Mouse (Mus musculus) midbrain, embryonic 11.5 days (tissue): ENCODE measurements around the gene Snapc4. TPM values are rescaled to one million over a fixed set of nuclear protein-coding genes. Genes with fewer than 3 reads are reported as not detected.
A peak's percentile ranks its signal among the peaks of the same experiment; 100 is the strongest.

Source experiments
- ATAC-seq: fragments of 200-750 bp; cut with Nextera tagmentation; 2 replicates; pipeline ENCODE4 v1.8.0; 2017; ENCODE audit warnings: moderate TSS enrichment, moderate library complexity; ENCODE audit not compliant: low FRiP score
- DNase-seq: peaks from one replicate; pipeline ENCODE4 v3.0.0; 2015; ENCODE audit warnings: low spot score; ENCODE audit errors: missing footprints
- H3K27ac ChIP-seq: fragments of 300-500 bp; sonication (generic); 2 replicates; pipeline ENCODE4 v1.5.1; 2014; ENCODE audit warnings: low read depth, low read length
- H3K27me3 ChIP-seq: fragments of 300-500 bp; sonication (generic); 2 replicates; pipeline ENCODE4 v1.6.1; 2014; ENCODE audit warnings: mild to moderate bottlenecking, low read length, moderate library complexity, mixed read lengths; ENCODE audit not compliant: control insufficient read depth, insufficient read depth
- H3K36me3 ChIP-seq: fragments of 300-500 bp; sonication (generic); 2 replicates; pipeline ENCODE4 v1.6.1; 2014; ENCODE audit warnings: mild to moderate bottlenecking, low read length, moderate library complexity, mixed read lengths; ENCODE audit not compliant: control insufficient read depth, insufficient read depth
- H3K4me1 ChIP-seq: fragments of 300-500 bp; sonication (generic); 2 replicates; pipeline ENCODE4 v1.6.1; 2014; ENCODE audit warnings: low read length; ENCODE audit not compliant: control insufficient read depth, insufficient read depth
- H3K4me2 ChIP-seq: fragments of 300-500 bp; sonication (generic); 2 replicates; pipeline ENCODE4 v1.6.1; 2014; ENCODE audit warnings: mild to moderate bottlenecking, moderate library complexity
- H3K4me3 ChIP-seq: fragments of 300-500 bp; sonication (generic); 2 replicates; pipeline ENCODE4 v1.5.1; 2014; ENCODE audit warnings: low read depth, low read length
- H3K9ac ChIP-seq: fragments of 300-500 bp; sonication (generic); 2 replicates; pipeline ENCODE4 v1.6.1; 2014; ENCODE audit warnings: low read length
- H3K9me3 ChIP-seq: fragments of 300-500 bp; sonication (generic); 2 replicates; pipeline ENCODE4 v1.6.1; 2016; ENCODE audit warnings: low read length; ENCODE audit not compliant: control insufficient read depth
- WGBS: fragments of 180-500 bp; shearing (Covaris S2); extraction: QIAGEN DNeasy Blood & Tissue Kit; methylation state at CpG from one replicate; pipeline ENCODE4 v1.1.7; 2014; 5-methylcytosine and 5-hydroxymethylcytosine counted together
- polyA plus RNA-seq: library from polyadenylated mRNA; unstranded; fragments of >200 nt; fragmentation: Nextera tagmentation; extraction: Ambion mirVana; gene quantifications from 2 replicates; pipeline ENCODE4 v1.2.1, GENCODE M21; 2014

The Snapc4 gene
- polyA plus RNA-seq, 1 experiment from 2014 or later, result 22.5 TPM

DNA sequence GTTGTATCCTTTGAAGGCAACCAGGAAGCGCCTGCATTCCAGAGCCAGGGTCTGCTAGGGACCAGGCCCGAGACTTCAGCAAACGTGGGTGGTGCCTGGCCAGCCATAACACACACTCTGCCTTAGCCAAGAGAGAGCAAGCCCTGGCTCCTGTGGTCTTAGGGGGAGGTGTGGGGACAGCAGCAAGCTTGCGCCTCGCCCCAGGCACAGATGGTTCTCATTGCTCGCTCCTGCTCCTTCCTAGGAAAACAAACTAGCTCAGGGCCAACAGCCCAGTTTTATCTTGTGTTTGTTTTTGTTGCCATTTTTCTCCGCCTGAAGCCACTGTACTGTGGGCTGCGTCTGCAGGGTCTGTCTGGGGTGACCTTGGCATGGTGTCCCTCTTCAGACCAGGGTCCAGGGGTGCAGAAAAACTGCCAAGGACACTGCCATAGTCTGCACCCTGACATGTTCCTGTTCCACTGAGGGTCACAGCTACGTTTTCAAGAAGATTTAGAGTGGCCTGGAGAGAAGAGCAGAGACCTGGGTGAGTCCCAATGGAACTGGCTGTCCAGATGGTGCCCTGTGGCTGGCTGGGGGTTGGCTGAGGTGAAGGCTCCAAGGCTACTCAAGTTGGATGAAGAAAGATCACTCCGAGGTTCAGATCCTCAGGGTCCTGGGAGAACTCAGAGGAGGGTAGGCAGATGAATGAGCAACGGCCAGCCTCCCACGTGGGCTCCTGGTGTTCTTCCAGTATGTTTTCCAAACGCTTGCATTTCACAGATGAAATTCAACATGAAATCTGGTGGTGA lies 66.0 kb downstream of the Snapc4 start:
- Histone ChIP-seq H3K27me3 (no peaks in the 10 kb centered on the region), H3K27ac (peak overlapping the region; percentile 67), H3K4me1 (peaks cover 31% of the 10 kb centered on the region), H3K36me3 (no peaks in the 10 kb centered on the region), H3K9ac (peak overlapping the region; percentile 94), H3K9me3 (no peaks in the 10 kb centered on the region), H3K4me2 (peak overlapping the region; percentile 98; the same call in 1 of the 2 replicates), H3K4me3 (peak overlapping the region; percentile 95; the same call in 1 of the 2 replicates)
- DNase-seq (peak; percentile 84), ATAC-seq (no peak)
- WGBS, result 68% methylated on average over 13 of the region's 13 CpGs

DNA sequence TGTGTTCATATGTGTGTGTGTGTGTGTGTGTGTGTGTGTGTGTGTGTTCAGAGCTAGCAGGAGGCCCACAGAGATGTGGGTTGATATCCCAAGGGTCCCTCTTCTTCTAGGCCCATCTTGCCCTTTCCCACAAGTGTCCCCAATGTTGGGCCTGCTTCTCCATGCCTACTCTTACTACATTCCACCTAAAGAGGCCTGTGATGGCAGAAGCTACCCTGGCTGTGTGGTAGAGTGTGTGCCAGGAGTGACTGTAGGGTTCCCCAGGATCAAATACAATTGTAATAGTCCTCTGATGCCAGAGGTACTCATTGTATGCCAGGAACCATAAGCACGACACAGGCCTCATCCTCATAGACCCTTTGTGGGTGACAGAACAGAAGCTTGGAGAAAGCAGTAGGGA lies 67.1 kb downstream of the Snapc4 start:
- DNase-seq, result peak; percentile 70

DNA sequence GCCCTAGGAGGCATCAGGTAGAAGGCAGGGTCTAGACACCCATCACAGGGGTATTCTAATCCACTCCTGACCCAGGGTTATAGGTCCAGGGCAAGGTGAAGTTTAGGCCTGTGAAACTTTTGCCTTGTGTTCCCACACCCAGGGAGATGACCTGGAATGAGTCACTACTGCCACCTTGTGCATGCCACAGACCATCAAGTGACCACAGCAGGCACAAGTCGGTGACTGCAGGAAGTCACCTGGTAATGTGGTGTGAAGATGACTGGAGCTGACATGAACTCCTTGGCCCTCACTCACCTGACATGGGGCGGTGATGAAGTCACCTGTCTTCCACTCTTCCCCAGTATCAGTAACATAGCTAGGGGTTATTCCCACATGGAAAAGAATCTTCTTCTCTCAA lies 67.6 kb downstream of the Snapc4 start:
- DNase-seq, result no peak
- Histone ChIP-seq H3K36me3 (no peaks in the 10 kb centered on the region), H3K27me3 (no peaks in the 10 kb centered on the region), H3K9ac (no peak overlapping the region), H3K9me3 (no peaks in the 10 kb centered on the region), H3K4me3 (no peak overlapping the region), H3K4me1 (peaks cover 30% of the 10 kb centered on the region), H3K4me2 (no peak overlapping the region), H3K27ac (no peak overlapping the region)
- no peak for ATAC-seq
- 65% methylated on average over 2 of the region's 2 CpGs for WGBS

More for the DNA sequence above, 67.1 kb downstream of the Snapc4 start:
- whole genome bisulfite sequencing, result 88% methylated on average over 1 of the region's 1 CpGs
- H3K4me2 ChIP-seq, result no peak overlapping the region
- H3K4me3 ChIP-seq, result no peak overlapping the region
- H3K27ac ChIP-seq, result no peak overlapping the region
- H3K36me3 ChIP-seq, result no peaks in the 10 kb centered on the region
- no peak for ATAC-seq
- peaks cover 34% of the 10 kb centered on the region for H3K4me1 ChIP-seq
- no peak overlapping the region for H3K9ac ChIP-seq
- H3K27me3 ChIP-seq, result no peaks in the 10 kb centered on the region
- no peaks in the 10 kb centered on the region for H3K9me3 ChIP-seq

Other genes starting within 250 kb of the Snapc4 start
- 0.10 and 0.30 TPM in 2 replicates for gene Lhx3, start 172.4 kb downstream of the Snapc4 start, polyA plus RNA-seq
- gene Qsox2, start 143.1 kb downstream of the Snapc4 start, polyA plus RNA-seq, result 18.2 and 18.4 TPM in 2 replicates
- gene Ccdc187, start 86.1 kb downstream of the Snapc4 start, polyA plus RNA-seq, result 0.05 and 0.10 TPM in 2 replicates
- gene Gpsm1, start 65.1 kb downstream of the Snapc4 start, polyA plus RNA-seq, result 46.2 and 53.3 TPM in 2 replicates
- 29.5 and 35.0 TPM in 2 replicates for gene Dnlz, start 28.5 kb downstream of the Snapc4 start, polyA plus RNA-seq
- gene Card9, start 19.7 kb downstream of the Snapc4 start, polyA plus RNA-seq, result 0.99 and 1.1 TPM in 2 replicates
- gene Entr1, start 8.7 kb upstream of the Snapc4 start, polyA plus RNA-seq, result 115 and 119 TPM in 2 replicates
- 110 and 118 TPM in 2 replicates for gene Pmpca, start 8.7 kb upstream of the Snapc4 start, polyA plus RNA-seq
- 21.5 and 23.3 TPM in 2 replicates for gene Inpp5e, start 28.6 kb upstream of the Snapc4 start, polyA plus RNA-seq
- 28.2 and 29.8 TPM in 2 replicates for gene Sec16a, start 64.6 kb upstream of the Snapc4 start, polyA plus RNA-seq
- gene Notch1, start 136.0 kb upstream of the Snapc4 start, polyA plus RNA-seq, result 40.8 and 47.5 TPM in 2 replicates
- 52.6 and 58.3 TPM in 2 replicates for gene Egfl7, start 199.4 kb upstream of the Snapc4 start, polyA plus RNA-seq
- not detected in 2 replicates for gene Gm20532, start 206.0 kb upstream of the Snapc4 start, polyA plus RNA-seq
- gene Agpat2, start 223.8 kb upstream of the Snapc4 start, polyA plus RNA-seq, result 8.2 TPM in 2 replicates
- 42.9 and 47.4 TPM in 2 replicates for gene Fam69b, start 247.8 kb upstream of the Snapc4 start, polyA plus RNA-seq